Mouse (Mus musculus): Measurements from ENCODE around the gene Thrb. TPM values are rescaled to one million over a fixed set of nuclear protein-coding genes. Genes with fewer than 3 reads are reported as not detected.

Gene Thrb
- polyA plus RNA-seq, 1 experiment: 0.01 TPM

GRCm38 (mm10) chr14:17989182-17989581, 329.1 kb downstream of the Thrb start:
- H3K36me3 ChIP-seq (ENCODE audit: control insufficient read depth): no peaks in the 10 kb centered on the region

DNA sequence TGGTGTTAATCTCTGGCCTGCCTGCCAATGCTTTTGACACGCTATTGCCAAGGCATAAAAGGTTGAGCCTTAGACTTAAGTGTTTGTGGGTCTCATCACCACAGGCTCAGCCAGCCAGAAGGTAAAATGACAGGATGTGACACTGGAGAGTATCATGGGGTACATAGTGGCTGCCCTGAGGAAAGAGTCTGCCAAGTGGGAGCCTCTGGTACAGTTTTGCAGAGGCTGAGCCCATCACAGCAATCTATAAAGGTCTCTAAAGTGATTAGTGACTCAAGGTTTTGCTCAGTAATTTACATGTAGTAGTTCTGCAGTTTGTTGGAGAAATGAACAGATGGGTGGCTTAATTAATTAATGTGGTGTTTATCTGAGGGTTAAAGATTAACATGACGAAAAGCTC, 330.1 kb downstream of the Thrb start:
- TF ChIP-seq GATA1 (IDR thresholded peaks at IDR 0.05; ENCODE audit: low read length) (no peak), TAL1 (IDR thresholded peaks at IDR 0.05; ENCODE audit: low read length) (no peak)
- H3K4me3 ChIP-seq (replicated peaks): no peak overlapping the region
- H3K4me1 ChIP-seq (ENCODE audit: control insufficient read depth): no peaks in the 10 kb centered on the region
- no peaks in the 10 kb centered on the region for H3K9me3 ChIP-seq (ENCODE audit: control insufficient read depth, low read length)
- H3K27me3 ChIP-seq (ENCODE audit: control insufficient read depth): no peaks in the 10 kb centered on the region
- H3K36me3 ChIP-seq (ENCODE audit: control insufficient read depth): no peaks in the 10 kb centered on the region

More at GRCm38 (mm10) chr14:17989182-17989581, 329.1 kb downstream of the Thrb start:
- no peaks in the 10 kb centered on the region for H3K9me3 ChIP-seq (ENCODE audit: control insufficient read depth, low read length)
- no peaks in the 10 kb centered on the region for H3K4me1 ChIP-seq (ENCODE audit: control insufficient read depth)
- H3K4me3 ChIP-seq (replicated peaks): no peak overlapping the region
- no peaks in the 10 kb centered on the region for H3K27me3 ChIP-seq (ENCODE audit: control insufficient read depth)
- TF ChIP-seq GATA1 (IDR thresholded peaks at IDR 0.05; ENCODE audit: low read length) (no peak), TAL1 (IDR thresholded peaks at IDR 0.05; ENCODE audit: low read length) (no peak)

DNA sequence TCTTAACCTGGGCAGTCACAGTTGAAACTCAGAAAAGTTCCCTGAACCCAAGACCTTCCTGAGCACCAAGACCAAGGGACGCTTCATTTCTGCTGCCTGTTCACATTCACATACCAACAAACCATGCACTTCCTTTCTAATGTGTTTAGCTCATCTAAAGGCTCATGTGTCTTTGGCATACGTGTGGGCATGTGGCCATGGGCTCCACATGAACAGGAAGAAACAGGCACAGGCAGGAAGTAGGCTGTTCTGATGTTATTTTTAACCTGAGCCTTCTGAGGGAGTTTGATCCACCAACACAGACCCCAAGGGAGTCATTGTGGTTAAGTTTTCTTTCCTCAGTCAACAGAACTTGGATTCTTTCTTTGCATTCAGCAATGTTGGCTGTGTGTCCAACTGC, 341.8 kb downstream of the Thrb start:
- no peaks in the 10 kb centered on the region for H3K27me3 ChIP-seq (ENCODE audit: control insufficient read depth)
- TF ChIP-seq GATA1 (IDR thresholded peaks at IDR 0.05; ENCODE audit: low read length) (no peak), TAL1 (IDR thresholded peaks at IDR 0.05; ENCODE audit: low read length) (no peak)
- no peaks in the 10 kb centered on the region for H3K4me1 ChIP-seq (ENCODE audit: control insufficient read depth)
- no peak overlapping the region for H3K4me3 ChIP-seq (replicated peaks)
- H3K36me3 ChIP-seq (ENCODE audit: control insufficient read depth): no peaks in the 10 kb centered on the region
- H3K9me3 ChIP-seq (ENCODE audit: control insufficient read depth, low read length): no peaks in the 10 kb centered on the region

DNA sequence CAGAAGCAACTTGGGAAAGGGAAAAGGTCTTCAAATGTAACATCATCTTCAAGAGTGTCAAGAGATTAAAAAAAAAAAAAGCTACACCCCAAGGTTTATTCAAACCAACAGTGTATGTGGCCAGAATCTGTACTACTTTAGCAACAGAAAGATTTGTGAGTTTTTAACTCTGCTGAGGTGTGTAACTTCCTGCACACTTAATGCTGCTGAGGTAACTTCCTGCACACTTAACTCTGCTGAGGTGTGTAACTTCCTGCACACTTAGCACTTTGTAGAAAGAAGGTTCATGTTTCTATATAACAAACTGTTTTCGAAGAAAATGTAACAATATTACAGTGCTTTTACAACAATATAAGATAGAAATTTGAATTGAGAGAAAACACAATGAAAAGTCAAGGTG, 343.6 kb downstream of the Thrb start:
- H3K9me3 ChIP-seq (ENCODE audit: control insufficient read depth, low read length): no peaks in the 10 kb centered on the region
- no peak for TF ChIP-seq GATA1 (IDR thresholded peaks at IDR 0.05; ENCODE audit: low read length)
- no peak for TF ChIP-seq TAL1 (IDR thresholded peaks at IDR 0.05; ENCODE audit: low read length)
- no peaks in the 10 kb centered on the region for H3K4me1 ChIP-seq (ENCODE audit: control insufficient read depth)
- H3K4me3 ChIP-seq (replicated peaks): no peak overlapping the region
- no peaks in the 10 kb centered on the region for H3K36me3 ChIP-seq (ENCODE audit: control insufficient read depth)
- H3K27me3 ChIP-seq (ENCODE audit: control insufficient read depth): no peaks in the 10 kb centered on the region

GRCm38 (mm10) chr14:18008524-18008923, 348.5 kb downstream of the Thrb start:
- H3K4me1 ChIP-seq (ENCODE audit: control insufficient read depth): no peaks in the 10 kb centered on the region

DNA sequence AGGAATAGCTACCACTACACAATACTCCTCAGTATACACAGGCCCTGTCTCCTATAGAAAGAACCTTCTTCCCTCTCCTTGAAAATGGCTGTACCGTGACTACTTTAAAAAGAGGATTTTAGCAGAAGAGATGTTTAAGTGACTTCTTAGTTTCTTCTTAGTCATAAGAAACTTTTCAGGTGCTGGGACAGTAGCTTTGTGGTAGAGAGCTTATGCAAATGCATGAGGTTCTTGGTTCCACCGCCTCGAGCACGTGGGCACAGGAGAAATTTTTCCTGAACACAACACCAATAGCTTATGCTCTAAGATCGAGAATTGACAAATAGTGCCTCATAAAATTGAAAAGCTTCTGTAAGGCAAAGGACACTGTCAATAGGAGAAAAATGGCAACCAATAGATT, 356.5 kb downstream of the Thrb start:
- no peak for TF ChIP-seq TAL1 (IDR thresholded peaks at IDR 0.05; ENCODE audit: low read length)
- TF ChIP-seq GATA1 (IDR thresholded peaks at IDR 0.05; ENCODE audit: low read length): no peak
- no peaks in the 10 kb centered on the region for H3K9me3 ChIP-seq (ENCODE audit: control insufficient read depth, low read length)
- H3K4me1 ChIP-seq (ENCODE audit: control insufficient read depth): no peaks in the 10 kb centered on the region
- no peaks in the 10 kb centered on the region for H3K36me3 ChIP-seq (ENCODE audit: control insufficient read depth)
- no peaks in the 10 kb centered on the region for H3K27me3 ChIP-seq (ENCODE audit: control insufficient read depth)
- H3K4me3 ChIP-seq (replicated peaks): no peak overlapping the region

More at GRCm38 (mm10) chr14:18008524-18008923, 348.5 kb downstream of the Thrb start:
- H3K9me3 ChIP-seq (ENCODE audit: control insufficient read depth, low read length): no peaks in the 10 kb centered on the region
- no peaks in the 10 kb centered on the region for H3K27me3 ChIP-seq (ENCODE audit: control insufficient read depth)
- TF ChIP-seq TAL1 (IDR thresholded peaks at IDR 0.05; ENCODE audit: low read length) (no peak), GATA1 (IDR thresholded peaks at IDR 0.05; ENCODE audit: low read length) (no peak)
- no peak overlapping the region for H3K4me3 ChIP-seq (replicated peaks)
- H3K36me3 ChIP-seq (ENCODE audit: control insufficient read depth): no peaks in the 10 kb centered on the region

DNA sequence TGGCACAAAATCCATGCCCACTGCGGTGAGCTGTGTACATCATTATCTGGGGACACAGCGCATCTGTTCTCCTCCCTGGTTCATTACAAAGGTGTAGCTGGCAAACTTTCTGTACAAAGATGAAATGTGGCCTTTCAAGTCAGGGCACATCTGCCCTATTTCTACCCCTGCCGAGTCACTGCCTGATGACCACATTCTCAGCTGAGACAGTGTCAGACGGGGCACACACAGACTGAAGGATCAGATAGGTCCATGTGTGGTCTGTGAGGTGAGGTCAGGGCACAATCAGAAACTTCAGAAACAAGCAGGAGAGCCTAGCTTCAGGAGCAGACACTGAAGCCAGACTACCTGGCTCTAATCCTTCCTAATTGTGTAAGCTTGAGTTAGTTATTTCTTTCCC, 360.1 kb downstream of the Thrb start:
- Histone ChIP-seq H3K36me3 (ENCODE audit: control insufficient read depth) (no peaks in the 10 kb centered on the region), H3K4me3 (replicated peaks) (no peak overlapping the region), H3K9me3 (ENCODE audit: control insufficient read depth, low read length) (no peaks in the 10 kb centered on the region), H3K27me3 (ENCODE audit: control insufficient read depth) (no peaks in the 10 kb centered on the region), H3K4me1 (ENCODE audit: control insufficient read depth) (no peaks in the 10 kb centered on the region)
- no peak for TF ChIP-seq GATA1 (IDR thresholded peaks at IDR 0.05; ENCODE audit: low read length)
- no peak for TF ChIP-seq TAL1 (IDR thresholded peaks at IDR 0.05; ENCODE audit: low read length)

DNA sequence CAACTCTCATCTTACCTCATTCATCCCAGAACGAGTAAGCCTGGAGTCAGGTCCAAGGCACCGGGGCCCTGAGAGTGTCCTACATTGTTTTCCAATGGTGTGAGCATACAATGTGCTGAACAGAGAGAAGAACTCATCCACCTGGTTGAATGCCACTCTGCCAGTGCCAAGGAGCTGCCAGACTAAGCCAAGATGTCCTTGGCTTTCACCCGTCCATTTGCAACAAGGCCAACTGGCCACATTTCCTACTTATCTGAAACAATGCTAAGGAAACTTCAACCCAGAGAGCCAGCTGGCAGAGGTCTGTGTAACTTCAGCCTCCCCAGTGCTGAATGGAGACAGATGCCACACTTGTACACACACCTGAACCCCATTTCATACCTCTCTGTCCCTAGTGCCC, 360.6 kb downstream of the Thrb start:
- H3K27me3 ChIP-seq (ENCODE audit: control insufficient read depth): no peaks in the 10 kb centered on the region
- H3K4me3 ChIP-seq (replicated peaks): no peak overlapping the region
- TF ChIP-seq GATA1 (IDR thresholded peaks at IDR 0.05; ENCODE audit: low read length): no peak
- TF ChIP-seq TAL1 (IDR thresholded peaks at IDR 0.05; ENCODE audit: low read length): no peak
- no peaks in the 10 kb centered on the region for H3K4me1 ChIP-seq (ENCODE audit: control insufficient read depth)
- H3K36me3 ChIP-seq (ENCODE audit: control insufficient read depth): no peaks in the 10 kb centered on the region
- H3K9me3 ChIP-seq (ENCODE audit: control insufficient read depth, low read length): no peaks in the 10 kb centered on the region

DNA sequence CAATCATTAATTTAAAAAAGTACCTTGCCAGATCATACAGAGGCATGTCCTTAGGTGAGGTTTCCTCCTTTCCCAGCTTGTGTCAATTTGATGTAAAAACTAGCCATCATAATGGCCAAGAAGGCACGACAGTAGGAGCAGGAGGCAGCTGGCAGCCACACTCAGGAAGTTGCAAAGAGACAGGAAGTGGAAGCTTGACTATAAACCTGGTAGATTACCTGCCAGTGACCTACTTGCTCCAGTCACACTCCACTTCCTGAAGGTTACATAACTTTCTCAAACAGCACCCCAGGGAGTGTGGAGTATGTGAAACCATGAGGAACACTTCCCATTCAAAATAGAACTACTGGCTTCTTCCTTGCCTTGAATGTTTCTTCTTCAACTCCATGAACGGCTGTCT, 361.7 kb downstream of the Thrb start:
- Histone ChIP-seq H3K4me3 (replicated peaks) (no peak overlapping the region), H3K27me3 (ENCODE audit: control insufficient read depth) (no peaks in the 10 kb centered on the region), H3K36me3 (ENCODE audit: control insufficient read depth) (no peaks in the 10 kb centered on the region), H3K4me1 (ENCODE audit: control insufficient read depth) (no peaks in the 10 kb centered on the region), H3K9me3 (ENCODE audit: control insufficient read depth, low read length) (no peaks in the 10 kb centered on the region)
- TF ChIP-seq GATA1 (IDR thresholded peaks at IDR 0.05; ENCODE audit: low read length): no peak

- no peaks in the 10 kb centered on the region for H3K27me3 ChIP-seq (ENCODE audit: control insufficient read depth)
- no peaks in the 10 kb centered on the region for H3K4me1 ChIP-seq (ENCODE audit: control insufficient read depth)
- no peaks in the 10 kb centered on the region for H3K9me3 ChIP-seq (ENCODE audit: control insufficient read depth, low read length)
- H3K36me3 ChIP-seq (ENCODE audit: control insufficient read depth): no peaks in the 10 kb centered on the region
- H3K4me3 ChIP-seq (replicated peaks): no peak overlapping the region
- TF ChIP-seq GATA1 (IDR thresholded peaks at IDR 0.05; ENCODE audit: low read length) (no peak), TAL1 (IDR thresholded peaks at IDR 0.05; ENCODE audit: low read length) (no peak)
Measured at GRCm38 (mm10) chr14:18022351-18022750, 362.3 kb downstream of the Thrb start.
